Mouse (Mus musculus) cerebellum, adult 11-12 months (tissue): ENCODE measurements at regions not wholly inside any gene's neighbourhood (a gene's known extent, or its start where the extent isn't known, plus 50 kb on each side); places are given as distances from the start of the nearest gene placed in this dataset.

Experiments used
- DNase-seq: peaks from one replicate; pipeline ENCODE4 v3.0.0; 2022

DNA sequence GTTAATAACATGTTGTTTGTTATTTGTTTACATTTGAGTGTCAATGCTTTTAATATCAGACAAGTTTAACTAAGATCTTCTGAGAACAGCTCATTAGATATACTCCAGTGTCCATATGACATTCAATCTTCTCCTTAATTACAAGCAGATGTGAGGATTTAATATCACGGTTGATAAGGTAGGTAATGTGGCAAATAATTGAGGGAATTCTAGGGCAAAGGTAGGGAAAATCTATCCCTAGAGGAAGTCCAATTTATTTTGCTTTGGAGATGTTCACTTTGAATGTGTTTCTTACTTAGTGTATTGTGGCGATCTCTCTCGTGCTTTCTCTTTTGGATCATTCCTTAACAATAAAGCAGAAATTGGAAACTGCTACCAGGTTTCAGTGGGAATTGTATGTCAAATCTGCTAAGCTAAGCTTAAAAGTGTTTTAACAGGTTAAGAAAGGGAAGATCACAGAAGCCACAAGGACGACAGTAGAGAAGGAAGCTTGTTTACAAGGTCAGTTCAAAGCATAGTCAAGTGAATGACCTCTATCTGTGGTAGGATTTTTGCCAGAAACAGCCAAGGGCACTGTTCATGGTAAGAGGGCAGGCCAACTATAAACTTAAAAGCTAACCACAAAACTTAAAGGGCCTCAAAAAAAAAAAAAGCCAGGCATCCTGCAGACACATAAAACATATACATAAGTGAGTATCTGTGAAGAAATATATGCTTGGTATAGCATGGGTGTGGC, 282.2 kb upstream of the Xrcc4 start:
- DNase-seq, result no peak

GRCm38 (mm10) chr13:90370746-90371414, 281.5 kb upstream of the Xrcc4 start:
- no peak for DNase-seq

DNA sequence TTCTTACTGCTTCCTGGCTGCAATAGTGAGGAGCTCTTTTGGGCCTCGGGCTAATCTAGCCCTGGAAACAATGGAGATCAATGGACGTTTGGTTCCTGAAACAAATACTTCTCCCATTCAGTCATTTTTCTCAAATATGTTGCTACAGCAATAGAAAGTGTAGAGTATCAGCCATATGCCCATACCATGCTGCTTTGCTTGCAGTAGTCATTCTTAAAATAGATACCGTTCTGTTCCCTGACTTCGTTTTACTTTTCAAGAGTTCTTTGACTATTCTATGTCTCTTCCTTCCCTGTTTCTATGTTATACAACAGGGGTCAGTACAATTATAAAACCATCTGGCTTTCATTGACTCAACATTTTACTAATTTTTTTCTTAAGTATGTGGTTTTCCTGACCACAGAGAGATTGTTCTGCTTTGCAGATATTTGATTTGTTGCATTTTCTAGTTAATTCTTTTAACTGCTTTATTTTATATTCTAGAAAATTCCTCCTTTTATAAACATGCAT, 275.2 kb upstream of the Xrcc4 start:
- DNase-seq, result no peak

- no peak for DNase-seq
These were observed 270.6 kb upstream of the Xrcc4 start for GRCm38 (mm10) chr13:90359861-90360601.

- DNase-seq, result no peak
These were observed 268.7 kb upstream of the Xrcc4 start for GRCm38 (mm10) chr13:90358149-90358548.

- DNase-seq, result no peak
These were observed 266.2 kb upstream of the Xrcc4 start for GRCm38 (mm10) chr13:90355602-90356001.

GRCm38 (mm10) chr13:90342823-90343222, 253.4 kb upstream of the Xrcc4 start:
- DNase-seq, result no peak

GRCm38 (mm10) chr13:90341597-90342212, 252.3 kb upstream of the Xrcc4 start:
- no peak for DNase-seq

DNA sequence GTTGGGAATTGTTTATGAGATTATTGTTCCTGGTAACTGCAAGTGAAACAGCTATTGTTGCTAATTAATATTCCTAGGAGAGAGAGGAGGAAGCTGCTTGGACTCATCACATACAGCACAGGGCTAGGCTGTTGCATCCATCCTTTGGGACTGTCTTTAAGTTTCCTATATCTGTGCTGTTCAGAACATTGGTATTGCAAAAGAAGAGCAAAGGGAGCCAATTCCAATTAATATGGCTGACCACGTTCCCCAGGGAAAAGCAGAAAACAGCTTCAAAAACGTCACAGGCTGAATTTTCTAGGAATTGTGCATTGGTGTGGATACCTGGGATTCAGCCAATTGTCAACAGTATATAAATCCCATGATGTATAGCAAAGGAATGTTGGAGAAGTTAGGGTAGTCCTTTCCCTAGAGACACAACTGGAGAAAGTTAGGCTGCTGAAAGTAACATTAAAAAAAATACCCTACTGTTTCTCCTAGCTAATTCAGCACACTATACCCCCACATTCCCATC, 251.3 kb upstream of the Xrcc4 start:
- no peak for DNase-seq

GRCm38 (mm10) chr13:90337591-90337990, 248.2 kb upstream of the Xrcc4 start:
- DNase-seq, result no peak

DNA sequence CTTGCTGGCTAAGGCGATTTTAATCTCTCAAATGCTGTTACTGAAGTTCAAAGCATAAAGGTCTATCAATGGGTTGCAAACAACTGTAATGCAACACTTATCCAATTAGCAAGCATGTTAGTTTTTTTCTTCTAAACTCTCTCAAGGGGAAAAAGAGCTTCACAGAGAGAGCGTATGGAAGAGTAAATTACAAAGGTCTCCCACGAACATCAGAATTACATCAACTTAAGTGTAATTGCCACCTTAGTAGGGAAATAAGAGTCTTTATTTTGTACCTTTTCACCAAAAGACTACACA, 246.3 kb upstream of the Xrcc4 start:
- no peak for DNase-seq

DNA sequence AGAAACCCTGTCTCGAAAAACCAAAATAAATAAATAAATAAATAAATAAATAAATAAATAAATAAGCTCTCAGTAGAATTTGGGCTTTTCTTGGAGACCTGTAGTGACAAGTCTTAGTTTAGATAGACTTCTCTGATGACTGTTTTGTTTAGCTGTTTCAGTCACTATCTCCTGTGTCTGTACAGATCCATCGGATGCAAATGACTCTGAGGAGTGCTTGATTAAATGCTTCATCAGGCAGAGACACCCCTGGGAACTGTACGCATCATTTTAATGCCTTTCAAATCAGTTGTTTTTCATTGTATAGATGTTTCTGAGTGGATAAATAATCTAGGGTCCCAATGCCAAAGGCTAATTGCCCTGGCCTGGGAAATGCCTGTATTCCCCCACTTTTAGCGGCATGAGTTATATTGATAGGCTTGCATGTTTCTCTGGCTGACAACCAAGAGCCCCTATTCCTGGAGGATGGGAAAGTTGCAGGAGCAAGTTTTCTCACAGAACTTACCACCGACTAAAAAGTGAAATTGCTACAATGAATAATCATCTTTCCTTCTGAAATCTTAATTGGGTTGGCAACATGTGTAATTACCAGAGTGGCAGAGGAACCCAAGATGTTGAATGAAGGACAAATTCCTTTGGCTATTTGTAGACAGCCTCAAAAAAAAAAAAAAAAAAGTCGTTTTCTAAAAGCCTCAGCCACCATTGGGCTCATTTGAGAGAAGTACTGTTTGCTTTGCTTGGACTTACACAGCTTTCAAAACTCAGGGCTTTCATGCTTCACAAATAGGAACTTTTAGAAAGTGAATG, 245.7 kb upstream of the Xrcc4 start:
- no peak for DNase-seq

DNA sequence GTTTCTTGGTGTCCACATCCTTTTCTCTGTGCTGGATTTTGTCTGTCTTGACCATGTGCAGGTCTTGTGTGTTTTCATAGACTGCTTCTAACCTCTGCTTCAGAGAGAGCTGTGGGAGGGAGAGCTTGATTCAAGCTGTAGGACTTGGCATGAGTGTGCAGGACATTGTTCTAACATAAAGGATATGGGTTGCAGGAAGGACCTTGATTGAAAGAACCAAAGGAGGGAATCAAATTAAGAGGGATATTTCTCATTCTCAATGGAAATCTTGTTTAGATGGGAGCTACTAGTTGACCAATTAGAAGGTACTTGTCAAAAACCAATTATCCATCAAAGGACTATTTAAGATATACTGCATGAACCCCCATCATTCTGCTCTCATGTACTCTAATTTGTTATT, 244.9 kb upstream of the Xrcc4 start:
- no peak for DNase-seq

DNA sequence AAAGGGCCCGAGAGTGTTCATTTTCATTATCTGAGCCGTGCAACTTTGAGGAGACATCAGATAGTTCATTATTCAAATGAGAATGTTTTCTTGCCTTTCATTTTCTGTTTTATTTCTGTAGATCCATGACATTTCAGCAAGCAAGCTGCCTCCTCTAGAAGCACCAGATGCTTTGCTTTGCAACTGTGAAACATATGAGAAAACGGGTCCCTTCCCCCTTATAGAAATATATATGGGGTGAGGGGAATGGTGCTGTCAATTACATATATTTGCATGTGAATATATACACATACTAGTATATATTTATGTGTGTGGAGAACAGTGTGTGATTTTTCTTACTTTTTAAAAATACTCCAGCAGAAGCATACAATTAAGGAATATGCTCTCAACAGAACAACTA, 235.8 kb upstream of the Xrcc4 start:
- DNase-seq, result no peak

DNA sequence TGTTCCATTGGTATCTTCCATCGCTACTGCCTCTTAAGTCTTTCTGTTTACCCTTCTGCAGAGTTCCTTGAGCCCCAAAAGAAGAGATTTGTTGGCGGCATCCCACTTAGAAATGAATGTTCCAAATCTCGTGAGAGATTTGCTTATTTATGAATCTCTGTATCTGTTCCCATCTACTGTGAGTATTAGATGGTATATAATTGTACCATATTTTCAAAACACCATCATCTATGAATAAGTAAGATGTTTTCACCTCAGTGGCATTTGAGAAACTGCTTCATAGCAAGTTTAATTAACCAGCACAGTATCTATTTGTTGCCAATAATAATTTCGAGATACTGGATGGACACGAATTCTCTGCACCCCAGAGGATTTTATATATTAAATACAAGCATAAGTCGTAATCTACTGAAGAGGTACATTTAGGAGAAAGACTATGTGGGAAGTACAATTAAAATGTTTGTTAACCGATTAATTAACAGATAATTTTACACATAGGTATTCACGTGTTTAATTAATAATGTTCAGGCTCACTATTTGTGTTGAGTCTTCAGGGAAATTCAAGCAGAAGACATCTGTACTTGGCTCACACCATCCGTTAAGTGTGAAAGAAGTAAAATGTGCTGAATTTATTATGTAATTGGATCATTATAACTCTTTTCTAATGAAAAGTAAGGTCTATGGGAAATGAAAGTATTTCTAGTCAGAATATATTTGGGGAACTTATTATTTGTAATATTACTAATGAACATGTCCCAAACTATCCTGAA, 224.0 kb upstream of the Xrcc4 start:
- no peak for DNase-seq

DNA sequence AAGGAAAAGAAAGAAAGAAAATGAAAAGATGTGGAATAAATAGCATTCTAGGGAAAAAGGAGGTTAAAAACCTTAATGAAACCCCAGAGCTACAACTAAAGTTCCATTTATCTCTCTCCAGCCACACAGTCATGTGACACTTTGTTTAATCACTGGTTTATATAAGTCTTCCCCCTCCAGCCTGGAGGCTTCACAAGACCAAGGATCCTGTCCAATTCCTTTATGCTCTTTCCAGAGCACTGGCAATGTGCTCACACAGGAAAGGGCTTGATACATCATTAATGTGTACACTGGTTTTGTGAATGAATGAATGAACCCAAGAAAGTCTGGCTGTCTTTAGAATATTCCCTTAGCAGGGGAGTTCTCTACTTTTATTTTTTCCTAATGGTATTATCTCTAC, 221.1 kb upstream of the Xrcc4 start:
- DNase-seq, result no peak

- DNase-seq, result no peak
These were observed 211.1 kb upstream of the Xrcc4 start for GRCm38 (mm10) chr13:90300481-90300880.

- no peak for DNase-seq
These were observed 205.2 kb upstream of the Xrcc4 start for GRCm38 (mm10) chr13:90294648-90295007.

GRCm38 (mm10) chr13:90293697-90294647, 204.6 kb upstream of the Xrcc4 start:
- DNase-seq, result no peak

DNA sequence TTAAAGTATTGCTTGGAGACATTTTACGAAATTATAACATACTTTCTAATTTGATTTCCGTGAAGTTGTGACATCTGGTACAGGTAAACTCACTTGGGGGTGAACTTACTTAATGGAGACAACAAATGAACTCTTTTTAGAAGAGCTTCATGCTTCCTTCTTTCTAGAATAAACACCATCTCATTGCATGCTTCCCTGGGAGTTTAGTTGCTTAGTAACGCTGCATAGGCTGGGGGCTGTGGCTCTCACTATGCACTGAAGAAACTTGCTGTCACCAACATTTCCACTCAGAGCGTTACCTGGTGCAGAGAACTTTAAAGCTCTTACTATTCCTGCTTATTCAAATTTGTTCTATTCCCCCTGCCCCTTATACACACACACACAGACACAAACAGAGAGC, 203.5 kb upstream of the Xrcc4 start:
- no peak for DNase-seq

GRCm38 (mm10) chr13:90292124-90292523, 202.7 kb upstream of the Xrcc4 start:
- no peak for DNase-seq
